Mouse (Mus musculus): ENCODE data around the gene Hs3st3b1.

- TF ChIP-seq EP300 (IDR thresholded peaks at IDR 0.05; ENCODE audit: low read depth) (no peak), CTCF (IDR thresholded peaks at IDR 0.05; ENCODE audit: low read depth) (no peak)
These were observed 17.3 kb downstream of the Hs3st3b1 start for GRCm38 (mm10) chr11:63904787-63905186.
